Mouse (Mus musculus) layer of hippocampus, adult 8-10 months (tissue): ENCODE results near the gene Pcyt1b. TPM values are rescaled to one million over a fixed set of nuclear protein-coding genes. Genes with fewer than 3 reads are reported as not detected.

Experiments
- DNase-seq, 2 experiments: peaks; one replicate each; pipeline ENCODE4 v3.0.0; 2022; ENCODE audit warnings: low spot score in 2 of 2
- total RNA-seq, 4 experiments: library from RNA; stranded (reverse); gene quantifications; 2 replicates each; pipeline ENCODE4 v1.2.4; 2022

Gene Pcyt1b
- total RNA-seq, result 10 to 100 TPM; 27.6 to 30.0 (median 28.9) TPM

DNA sequence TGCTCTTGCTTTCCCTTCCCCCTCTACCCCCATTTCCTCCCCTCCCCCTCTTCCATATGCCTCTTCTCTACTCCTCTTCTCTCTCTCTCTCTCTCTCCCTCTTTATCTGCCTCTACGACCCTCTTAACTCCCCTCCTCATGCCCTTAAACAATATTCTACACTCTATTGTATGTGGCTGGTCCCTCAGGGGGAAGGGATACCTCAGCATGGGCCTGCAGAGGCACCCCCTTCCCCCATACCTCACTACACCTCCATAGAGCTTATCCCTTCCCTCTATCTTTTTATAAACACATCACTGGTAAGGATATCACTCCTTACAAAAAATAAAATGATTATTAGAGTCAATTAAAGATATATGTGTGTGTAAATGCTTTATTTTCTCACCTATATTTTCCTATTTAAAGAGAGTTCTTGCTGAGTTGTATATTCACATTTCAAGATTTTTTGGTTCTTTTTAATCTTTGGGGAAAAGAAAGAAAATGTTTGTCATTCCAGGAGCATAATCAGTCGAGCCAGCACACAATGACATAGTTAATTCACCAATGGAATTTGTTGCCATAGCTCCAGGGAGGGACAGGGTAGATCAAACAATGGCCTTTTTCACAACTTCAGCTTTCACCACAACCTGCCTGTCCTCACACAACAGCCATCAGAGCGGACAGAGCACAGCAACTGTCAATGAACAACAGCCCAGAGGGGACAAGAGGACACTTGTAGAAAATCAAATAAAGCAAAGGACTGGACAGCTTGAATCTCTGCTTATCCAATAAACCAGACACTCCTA lies at the start of gene Pcyt1b:
Gene Pcyt1b (plus strand): TSS at position 646 of the 785 bp plus-strand sequence.
- DNase-seq, result no peak

DNA sequence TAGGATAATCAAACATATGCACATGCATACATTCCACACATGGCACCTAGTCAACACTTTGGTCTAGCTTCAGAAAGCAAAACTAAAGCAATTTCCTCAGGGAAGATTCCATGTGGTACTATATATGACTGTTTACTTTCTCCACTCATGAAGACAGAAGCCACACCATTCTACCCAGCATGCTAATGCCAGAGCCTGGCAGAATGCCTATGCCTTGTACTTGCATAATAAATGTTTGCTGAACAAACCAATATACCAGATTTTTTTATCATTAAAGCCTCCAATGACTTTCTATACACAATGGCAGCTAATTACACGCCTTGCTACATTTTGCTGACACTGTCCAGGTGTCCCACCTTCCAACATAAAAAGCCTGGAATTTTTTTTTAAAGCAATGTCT lies 24.4 kb upstream of the Pcyt1b start:
- DNase-seq, result no peak

- DNase-seq, result peak; percentile 61 to 67
Measured at GRCm38 (mm10) chrX:93631657-93632449, 22.8 kb upstream of the Pcyt1b start, which contains the start of gene Pola1. Gene Pola1 (minus strand): TSS chrX:93632155.

DNA sequence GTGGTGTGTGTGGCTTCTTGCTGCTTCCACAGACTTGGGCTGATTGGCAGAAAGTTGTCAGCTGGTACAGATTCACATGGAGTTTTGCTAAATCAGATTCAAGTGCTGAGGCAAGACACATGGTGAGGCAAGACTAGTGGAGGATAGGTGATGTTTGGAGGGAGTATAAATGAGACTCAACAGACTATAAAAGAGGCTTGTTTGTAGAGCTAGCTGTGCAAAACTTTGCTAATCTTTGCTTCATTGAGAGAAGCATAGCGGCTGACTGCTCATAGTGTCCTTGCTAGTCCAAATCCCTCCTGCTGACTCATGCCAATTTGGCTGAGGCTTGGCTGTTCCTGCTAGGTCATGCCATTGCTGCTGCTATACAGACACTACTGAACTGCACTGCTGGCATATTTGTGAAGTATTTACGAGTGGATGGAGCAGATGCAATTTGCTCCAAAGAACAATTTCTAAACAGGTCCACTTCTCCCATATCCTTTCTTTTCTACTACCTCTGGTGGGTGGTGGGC lies 19.7 kb upstream of the Pcyt1b start:
- no peak for DNase-seq

- no peak for DNase-seq
Measured at GRCm38 (mm10) chrX:93643600-93643999, 11.1 kb upstream of the Pcyt1b start.

- no peak for DNase-seq
Measured at GRCm38 (mm10) chrX:93644022-93644421, 10.6 kb upstream of the Pcyt1b start.

DNA sequence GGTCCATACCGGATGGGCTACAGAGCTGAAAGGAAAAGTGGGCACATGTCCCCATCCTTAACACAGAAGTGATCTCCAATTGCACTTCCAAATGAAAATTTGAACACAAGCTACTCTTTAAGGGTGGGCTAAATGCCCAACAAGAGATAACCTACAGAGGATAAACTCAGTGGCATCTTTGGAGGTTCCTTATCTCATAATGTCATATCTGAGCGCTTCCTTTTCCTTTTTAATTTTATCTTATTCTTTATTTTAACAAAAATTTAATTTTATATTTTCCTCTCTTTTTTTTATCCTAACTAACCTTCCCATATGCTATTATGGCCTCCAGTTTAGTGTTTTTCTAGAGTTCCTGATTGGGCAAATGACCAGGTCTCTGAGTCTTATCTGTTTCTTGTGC lies 3.9 kb upstream of the Pcyt1b start:
- DNase-seq, result no peak

DNA sequence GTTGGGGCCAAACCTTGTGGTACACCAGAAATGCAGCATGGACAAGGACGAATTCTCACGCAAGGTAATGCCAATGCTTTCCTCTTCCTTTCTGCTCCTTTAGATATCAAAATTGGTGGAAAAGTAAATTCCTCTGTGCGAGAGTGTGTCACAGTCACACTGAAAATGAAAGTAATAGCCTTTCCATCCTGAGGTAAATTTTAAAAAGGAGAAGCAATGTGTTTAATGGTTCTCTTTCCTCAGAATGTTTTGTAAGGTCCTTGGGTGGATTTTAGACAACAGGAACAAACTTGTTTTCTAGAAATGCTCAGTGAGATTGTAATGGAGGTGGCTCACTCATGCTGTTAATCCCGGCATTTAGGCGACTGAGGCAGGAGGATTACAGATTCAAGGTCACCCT lies 490 bp downstream of the Pcyt1b start:
- no peak for DNase-seq

DNA sequence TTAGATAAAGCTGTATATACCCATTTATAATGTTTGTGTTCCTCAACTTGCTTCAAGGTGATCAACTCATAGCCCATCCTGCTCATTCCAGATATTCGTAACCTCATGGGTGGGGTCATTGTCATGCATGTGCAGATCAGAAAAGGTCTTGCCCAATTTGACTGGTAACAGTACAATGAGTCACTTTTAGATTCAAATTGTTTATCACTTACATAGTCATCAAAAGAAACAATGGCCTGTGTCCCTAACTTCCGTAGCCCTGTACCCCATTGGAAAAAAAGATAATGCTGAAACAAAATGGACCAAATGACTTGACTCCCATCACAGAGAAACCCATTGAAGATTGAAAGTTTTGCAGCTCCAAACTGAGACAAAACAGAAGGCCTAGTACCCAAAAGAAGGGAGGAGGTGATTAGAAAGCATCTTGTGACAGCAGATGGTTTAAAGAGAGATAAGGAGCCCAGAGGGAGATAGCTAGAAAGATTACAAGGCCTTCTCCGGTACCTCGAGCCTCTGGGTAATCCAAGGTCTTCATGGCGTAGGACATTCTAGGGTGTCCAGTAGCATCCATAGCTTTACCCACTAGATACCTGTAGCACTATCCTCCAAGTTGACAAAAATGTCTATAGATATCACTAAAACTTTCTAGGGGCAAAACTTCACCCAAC lies 9.4 kb downstream of the Pcyt1b start:
- DNase-seq, result no peak

GRCm38 (mm10) chrX:93664787-93665186 lies 10.1 kb downstream of the Pcyt1b start:
- no peak for DNase-seq

- DNase-seq, result no peak
Measured at GRCm38 (mm10) chrX:93674432-93674831, 19.8 kb downstream of the Pcyt1b start.

DNA sequence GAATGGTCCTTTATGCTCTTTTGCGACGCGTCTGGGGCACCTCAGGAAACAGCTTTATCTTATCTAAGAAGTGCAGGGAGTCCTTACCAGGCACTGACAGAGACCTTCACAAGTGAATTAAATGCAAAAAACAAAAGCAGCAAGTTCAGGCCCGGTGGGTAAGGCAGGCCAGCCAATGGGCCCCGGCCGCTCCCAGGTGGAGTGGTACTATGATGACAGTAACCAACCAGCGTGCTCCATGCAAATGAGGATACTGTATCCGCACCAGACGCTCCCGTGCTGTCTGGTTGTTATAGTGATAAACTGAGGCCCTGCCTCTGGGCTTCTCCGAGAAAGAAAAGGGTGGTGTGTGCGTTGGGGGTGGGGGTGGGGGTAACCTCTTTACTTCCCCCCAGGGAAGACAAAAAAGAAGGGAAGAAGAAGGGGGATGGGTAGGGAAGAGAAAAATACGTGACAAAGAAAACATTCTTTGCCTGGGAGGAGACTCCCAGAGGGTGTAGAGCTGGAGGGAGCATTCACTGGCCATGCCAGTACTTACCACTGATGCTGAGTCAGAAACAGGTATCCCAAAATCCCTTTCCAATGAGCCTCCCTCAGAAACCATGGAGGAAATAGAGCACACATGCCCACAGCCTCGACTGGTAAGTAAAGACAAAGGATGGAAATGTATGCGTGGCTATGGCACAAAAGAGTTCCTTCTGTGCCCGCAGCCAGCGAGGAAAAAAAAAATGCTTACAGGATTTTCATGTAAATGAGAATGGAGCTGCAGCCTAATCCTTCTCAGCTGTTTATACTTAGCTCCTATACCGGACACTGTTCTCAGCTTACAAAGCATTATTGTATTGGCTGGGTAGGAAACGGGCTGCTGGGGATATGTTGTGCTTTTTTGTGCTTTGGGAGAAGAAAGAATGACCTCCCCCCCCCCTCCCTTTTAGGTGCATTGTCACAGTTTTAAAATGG lies 20.5 kb downstream of the Pcyt1b start:
- peak; percentile 53 to 57 for DNase-seq

DNA sequence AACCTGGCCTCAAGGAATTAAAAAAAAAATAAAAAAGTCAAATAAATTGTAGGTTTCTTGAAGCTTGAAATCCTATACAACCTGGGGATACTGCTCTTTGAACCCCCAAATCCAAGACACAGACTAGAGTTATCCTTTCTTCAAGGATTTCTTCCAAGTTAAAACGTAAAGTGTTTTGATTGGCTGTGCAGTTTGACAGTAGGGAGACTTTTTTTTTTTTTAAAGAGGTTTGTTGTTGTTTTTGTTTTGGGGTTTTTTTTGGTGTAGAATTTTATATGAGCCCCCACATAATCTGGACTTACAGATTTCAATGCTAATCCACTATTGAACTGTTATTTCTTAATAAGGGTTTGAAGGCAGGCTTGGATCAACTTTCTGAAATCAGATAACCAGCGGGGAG lies 21.6 kb downstream of the Pcyt1b start:
- DNase-seq, result no peak

- DNase-seq, result no peak
Measured at GRCm38 (mm10) chrX:93689287-93689686, 34.6 kb downstream of the Pcyt1b start.

DNA sequence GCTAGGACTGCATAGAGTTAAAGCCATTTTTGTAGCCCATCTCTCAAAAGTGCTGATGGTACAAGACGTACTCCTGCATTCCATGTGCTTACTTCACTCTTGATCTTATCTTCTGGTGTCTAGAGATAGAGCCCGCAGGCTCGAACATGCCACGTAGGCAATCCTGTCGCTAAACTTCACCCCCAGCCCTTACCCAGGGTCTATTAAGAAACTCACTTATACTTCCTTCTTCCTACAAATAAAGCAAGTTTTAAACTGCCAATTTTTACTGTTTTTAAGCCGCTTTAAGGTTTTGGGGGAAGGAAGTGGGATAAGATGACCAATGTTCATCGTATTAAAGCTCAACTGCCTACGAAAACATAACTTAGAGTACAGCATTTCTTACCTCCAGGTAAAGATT lies 36.0 kb downstream of the Pcyt1b start:
- DNase-seq, result no peak

- DNase-seq, result no peak
Measured at GRCm38 (mm10) chrX:93697596-93697995, 42.9 kb downstream of the Pcyt1b start.

GRCm38 (mm10) chrX:93700528-93701225 lies 46.0 kb downstream of the Pcyt1b start:
- peak; percentile 10 to 43 for DNase-seq

GRCm38 (mm10) chrX:93712566-93712965 lies 57.9 kb downstream of the Pcyt1b start:
- DNase-seq, result no peak

GRCm38 (mm10) chrX:93729529-93729928 lies 74.9 kb downstream of the Pcyt1b start:
- DNase-seq, result no peak

GRCm38 (mm10) chrX:93730854-93731253 lies 76.2 kb downstream of the Pcyt1b start:
- DNase-seq, result no peak
